Mouse (Mus musculus): ENCODE results near the gene Iqsec1. TPM values are rescaled to one million over a fixed set of nuclear protein-coding genes. Genes with fewer than 3 reads are reported as not detected.
A peak's percentile ranks its signal among the peaks of the same experiment; 100 is the strongest.

Iqsec1 gene
- total and polyA plus RNA-seq, 2 experiments from 2014 or later = 12.0 to 93.7 TPM

GRCm38 (mm10) chr6:90756561-90756960 lies 231.9 kb downstream of the Iqsec1 start:
- DNase-seq (ENCODE audit: low spot score) = no peak
- Histone ChIP-seq H3K4me2 (ENCODE audit: low read depth, low read length) (peak overlapping the region; percentile 16; the same call in 1 of the 2 replicates), H3K27ac (ENCODE audit: low read depth) (peak overlapping the region; percentile 28), H3K36me3 (replicated peaks; ENCODE audit: control insufficient read depth, insufficient read depth, low read length) (no peaks in the 10 kb centered on the region), H3K4me3 (ENCODE audit: low read depth, low read length) (no peak overlapping the region), H3K9me3 (replicated peaks; ENCODE audit: control insufficient read depth, low read length) (no peaks in the 10 kb centered on the region), H3K9ac (replicated peaks; ENCODE audit: low read depth, low read length) (no peak overlapping the region), H3K27me3 (ENCODE audit: control insufficient read depth, insufficient read depth, low read length) (no peaks in the 10 kb centered on the region), H3K4me1 (ENCODE audit: control insufficient read depth, insufficient read depth) (peaks cover 19% of the 10 kb centered on the region)
- 68% methylated on average over 5 of the region's 5 CpGs for WGBS
- no peak for ATAC-seq (ENCODE audit: insufficient read depth, low read depth)
- TF ChIP-seq CTCF (IDR thresholded peaks at IDR 0.05; ENCODE audit: low read depth) (no peak), EP300 (IDR thresholded peaks at IDR 0.05; ENCODE audit: low read depth) (no peak)

DNA sequence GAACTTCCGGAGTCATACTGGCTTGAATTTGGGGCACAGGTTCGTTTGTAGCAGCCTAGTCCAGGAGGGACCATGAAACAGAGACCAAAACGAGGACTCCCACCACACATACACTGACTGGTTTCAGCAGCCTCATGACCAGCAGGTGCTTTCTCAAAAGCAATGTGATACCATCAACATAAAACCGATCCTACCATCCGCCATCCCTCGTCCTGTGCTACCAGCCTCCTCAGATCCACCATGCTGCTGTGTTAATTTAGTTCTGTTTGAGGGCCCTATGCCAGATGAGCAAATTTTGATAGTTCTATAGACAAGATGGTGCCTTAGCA lies 232.9 kb downstream of the Iqsec1 start:
- ATAC-seq (ENCODE audit: insufficient read depth, low read depth) (no peak), DNase-seq (ENCODE audit: low spot score) (no peak)
- TF ChIP-seq EP300 (IDR thresholded peaks at IDR 0.05; ENCODE audit: low read depth) (no peak), CTCF (IDR thresholded peaks at IDR 0.05; ENCODE audit: low read depth) (no peak)
- Histone ChIP-seq H3K4me1 (ENCODE audit: control insufficient read depth, insufficient read depth) (peaks cover 29% of the 10 kb centered on the region), H3K4me3 (ENCODE audit: low read depth, low read length) (no peak overlapping the region), H3K36me3 (replicated peaks; ENCODE audit: control insufficient read depth, insufficient read depth, low read length) (no peaks in the 10 kb centered on the region), H3K9me3 (replicated peaks; ENCODE audit: control insufficient read depth, low read length) (no peaks in the 10 kb centered on the region), H3K27ac (ENCODE audit: low read depth) (no peak overlapping the region), H3K9ac (replicated peaks; ENCODE audit: low read depth, low read length) (no peak overlapping the region), H3K4me2 (ENCODE audit: low read depth, low read length) (no peak overlapping the region), H3K27me3 (ENCODE audit: control insufficient read depth, insufficient read depth, low read length) (no peaks in the 10 kb centered on the region)
- WGBS = 85% methylated on average over 6 of the region's 6 CpGs

DNA sequence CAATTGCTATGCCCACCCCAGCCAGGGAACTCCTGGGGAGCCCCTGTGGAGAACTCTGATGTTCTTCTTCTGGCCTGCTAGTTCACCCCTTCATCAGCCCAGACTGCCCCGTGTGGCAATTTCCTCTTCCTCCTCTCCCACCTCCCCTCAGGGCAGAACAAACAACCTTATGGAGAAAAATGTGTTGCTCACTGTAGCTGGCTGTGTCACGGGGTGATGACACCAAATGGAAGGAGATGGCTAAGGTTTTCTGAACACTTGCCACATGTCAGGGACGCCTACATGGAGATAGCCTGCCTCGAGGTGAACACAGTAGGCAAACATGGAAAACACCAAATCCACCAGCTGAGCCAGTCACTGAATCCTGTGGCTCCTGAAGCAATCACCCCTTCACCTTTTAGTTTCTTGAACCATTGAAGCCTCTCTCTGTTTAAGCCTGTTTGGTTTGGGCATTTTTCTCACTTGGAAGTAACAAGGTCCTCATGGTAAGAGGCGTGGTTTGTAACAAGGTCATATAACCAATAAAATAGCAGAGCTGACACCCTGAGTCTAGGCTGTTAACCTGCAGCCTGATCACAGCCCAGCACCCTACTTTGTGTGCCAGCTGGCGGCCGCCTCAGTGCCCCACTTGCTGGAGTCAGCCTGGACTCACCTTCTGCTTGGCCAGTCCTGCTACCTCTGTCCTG lies 233.4 kb downstream of the Iqsec1 start:
- Histone ChIP-seq H3K4me2 (ENCODE audit: low read depth, low read length) (no peak overlapping the region), H3K4me1 (ENCODE audit: control insufficient read depth, insufficient read depth) (peaks cover 30% of the 10 kb centered on the region), H3K27ac (ENCODE audit: low read depth) (no peak overlapping the region), H3K36me3 (replicated peaks; ENCODE audit: control insufficient read depth, insufficient read depth, low read length) (no peaks in the 10 kb centered on the region), H3K27me3 (ENCODE audit: control insufficient read depth, insufficient read depth, low read length) (no peaks in the 10 kb centered on the region), H3K4me3 (ENCODE audit: low read depth, low read length) (no peak overlapping the region), H3K9me3 (replicated peaks; ENCODE audit: control insufficient read depth, low read length) (no peaks in the 10 kb centered on the region), H3K9ac (replicated peaks; ENCODE audit: low read depth, low read length) (no peak overlapping the region)
- TF ChIP-seq EP300 (IDR thresholded peaks at IDR 0.05; ENCODE audit: low read depth) = no peak
- TF ChIP-seq CTCF (IDR thresholded peaks at IDR 0.05; ENCODE audit: low read depth) = no peak
- DNase-seq (ENCODE audit: low spot score) = no peak
- ATAC-seq (ENCODE audit: insufficient read depth, low read depth) = no peak
- WGBS = 70% methylated on average over 7 of the region's 7 CpGs

DNA sequence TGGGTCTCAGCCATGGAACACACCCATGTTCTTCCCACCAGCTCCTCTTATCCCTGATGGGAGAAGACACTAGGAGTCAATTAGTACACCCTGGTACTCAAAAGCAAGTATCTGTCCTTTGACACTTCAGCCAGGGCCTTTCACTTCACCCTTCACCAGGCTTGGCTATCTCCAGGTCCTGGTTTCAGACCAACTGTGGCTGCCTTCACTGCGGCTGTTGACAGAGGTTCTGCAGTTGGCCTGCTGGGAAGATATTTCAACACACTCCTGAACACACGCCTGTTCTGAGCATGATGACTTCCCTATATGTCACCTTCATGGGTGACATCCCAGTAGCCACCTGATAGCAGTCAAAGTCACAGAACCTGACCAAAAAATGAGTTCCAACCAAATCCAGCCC lies 234.4 kb downstream of the Iqsec1 start:
- Histone ChIP-seq H3K9ac (replicated peaks; ENCODE audit: low read depth, low read length) (no peak overlapping the region), H3K9me3 (replicated peaks; ENCODE audit: control insufficient read depth, low read length) (no peaks in the 10 kb centered on the region), H3K4me3 (ENCODE audit: low read depth, low read length) (no peak overlapping the region), H3K4me2 (ENCODE audit: low read depth, low read length) (no peak overlapping the region), H3K4me1 (ENCODE audit: control insufficient read depth, insufficient read depth) (peaks cover 32% of the 10 kb centered on the region), H3K27ac (ENCODE audit: low read depth) (no peak overlapping the region), H3K36me3 (replicated peaks; ENCODE audit: control insufficient read depth, insufficient read depth, low read length) (no peaks in the 10 kb centered on the region), H3K27me3 (ENCODE audit: control insufficient read depth, insufficient read depth, low read length) (no peaks in the 10 kb centered on the region)
- ATAC-seq (ENCODE audit: insufficient read depth, low read depth) (no peak), DNase-seq (ENCODE audit: low spot score) (no peak)
- 72% methylated on average over 2 of the region's 2 CpGs for WGBS
- TF ChIP-seq CTCF (IDR thresholded peaks at IDR 0.05; ENCODE audit: low read depth) (no peak), EP300 (IDR thresholded peaks at IDR 0.05; ENCODE audit: low read depth) (no peak)

GRCm38 (mm10) chr6:90753656-90754055 lies 234.8 kb downstream of the Iqsec1 start:
- ATAC-seq (ENCODE audit: insufficient read depth, low read depth) (no peak), DNase-seq (ENCODE audit: low spot score) (no peak)
- no peaks in the 10 kb centered on the region for H3K36me3 ChIP-seq (replicated peaks; ENCODE audit: control insufficient read depth, insufficient read depth, low read length)
- H3K4me1 ChIP-seq (ENCODE audit: control insufficient read depth, insufficient read depth) = peaks cover 32% of the 10 kb centered on the region
- H3K9me3 ChIP-seq (replicated peaks; ENCODE audit: control insufficient read depth, low read length) = no peaks in the 10 kb centered on the region
- H3K4me2 ChIP-seq (ENCODE audit: low read depth, low read length) = no peak overlapping the region
- H3K27ac ChIP-seq (ENCODE audit: low read depth) = no peak overlapping the region
- no peak overlapping the region for H3K4me3 ChIP-seq (ENCODE audit: low read depth, low read length)
- no peaks in the 10 kb centered on the region for H3K27me3 ChIP-seq (ENCODE audit: control insufficient read depth, insufficient read depth, low read length)
- H3K9ac ChIP-seq (replicated peaks; ENCODE audit: low read depth, low read length) = no peak overlapping the region
- TF ChIP-seq EP300 (IDR thresholded peaks at IDR 0.05; ENCODE audit: low read depth) (no peak), CTCF (IDR thresholded peaks at IDR 0.05; ENCODE audit: low read depth) (no peak)

DNA sequence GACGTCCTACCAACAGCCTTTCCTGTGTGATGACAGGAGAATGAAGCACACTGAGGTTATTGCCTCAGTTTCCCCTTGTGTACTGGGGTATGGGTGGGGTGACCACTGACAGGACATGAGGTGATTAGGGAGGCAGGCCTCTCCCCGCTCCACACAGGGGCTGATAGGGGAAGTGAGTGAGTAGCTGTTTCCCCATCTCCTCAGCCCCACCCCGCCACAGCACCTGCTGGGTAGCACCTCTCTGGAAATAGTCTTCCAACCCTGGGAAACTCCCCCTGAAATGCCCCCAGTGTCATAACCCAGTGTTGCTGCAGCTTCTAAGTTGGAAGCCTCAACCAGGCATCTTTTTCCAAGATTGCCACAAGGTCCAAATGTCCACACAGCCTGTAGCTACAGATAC lies 236.9 kb downstream of the Iqsec1 start:
- 67% methylated on average over 3 of the region's 3 CpGs for WGBS
- no peak overlapping the region for H3K27ac ChIP-seq (ENCODE audit: low read depth)
- H3K4me1 ChIP-seq (ENCODE audit: control insufficient read depth, insufficient read depth) = peaks cover 24% of the 10 kb centered on the region
- no peaks in the 10 kb centered on the region for H3K27me3 ChIP-seq (ENCODE audit: control insufficient read depth, insufficient read depth, low read length)
- DNase-seq (ENCODE audit: low spot score) (no peak), ATAC-seq (ENCODE audit: insufficient read depth, low read depth) (no peak)
- no peaks in the 10 kb centered on the region for H3K36me3 ChIP-seq (replicated peaks; ENCODE audit: control insufficient read depth, insufficient read depth, low read length)
- H3K4me2 ChIP-seq (ENCODE audit: low read depth, low read length) = no peak overlapping the region
- no peak overlapping the region for H3K9ac ChIP-seq (replicated peaks; ENCODE audit: low read depth, low read length)
- H3K4me3 ChIP-seq (ENCODE audit: low read depth, low read length) = no peak overlapping the region
- H3K9me3 ChIP-seq (replicated peaks; ENCODE audit: control insufficient read depth, low read length) = no peaks in the 10 kb centered on the region
- no peak for TF ChIP-seq EP300 (IDR thresholded peaks at IDR 0.05; ENCODE audit: low read depth)
- TF ChIP-seq CTCF (IDR thresholded peaks at IDR 0.05; ENCODE audit: low read depth) = no peak

Data from heart, postnatal 0 days (tissue).